8 mouse cellular contexts compared by ENCODE assay signal in genomic region chr2:164879228-164879567, GRCm38 (mm10). TPM values are rescaled to one million over a fixed set of nuclear protein-coding genes. Genes with fewer than 3 reads are reported as not detected.
DNase-seq lines count a peak whose midpoint lies in the region; ATAC-seq and TF ChIP-seq lines count a peak whose summit lies in the region.

Pcif1 (plus strand) TSS chr2:164879304.

- H3K4me2 ChIP-seq in forebrain, embryonic 13.5 days: peak within 1 kb of the TSS; percentile 98
- H3K4me2 ChIP-seq in heart, postnatal 0 days (ENCODE audit: low read depth, low read length): peak within 1 kb of the TSS; percentile 94
- peak within 1 kb of the TSS; percentile 88 for H3K4me2 ChIP-seq in liver, embryonic 15.5 days
- peak within 1 kb of the TSS; percentile 82 for H3K4me2 ChIP-seq in neural tube, embryonic 11.5 days (ENCODE audit: low read depth)
- H3K4me2 ChIP-seq in stomach, postnatal 0 days (replicated peaks; ENCODE audit: low read depth): peak within 1 kb of the TSS; percentile 97

- no peak for TF ChIP-seq CTCF in E14TG2a.4 (conservative IDR thresholded peaks at IDR 0.05; ENCODE audit: low read length)
- TF ChIP-seq CTCF in heart, postnatal 0 days (IDR thresholded peaks at IDR 0.05; ENCODE audit: low read depth): no peak
- TF ChIP-seq CTCF in stomach, postnatal 0 days (IDR thresholded peaks at IDR 0.05; ENCODE audit: low read depth): no peak

- peaks cover 72% of the 10 kb centered on the region for H3K4me1 ChIP-seq in E14TG2a.4 (replicated peaks; ENCODE audit: low read depth, low read length)
- peaks cover 33% of the 10 kb centered on the region for H3K4me1 ChIP-seq in forebrain, embryonic 13.5 days
- H3K4me1 ChIP-seq in heart, postnatal 0 days (ENCODE audit: control insufficient read depth, insufficient read depth): peaks cover 27% of the 10 kb centered on the region
- H3K4me1 ChIP-seq in liver, embryonic 15.5 days (replicated peaks): peaks cover 38% of the 10 kb centered on the region
- H3K4me1 ChIP-seq in neural tube, embryonic 11.5 days (ENCODE audit: control insufficient read depth, insufficient read depth, low read length): peaks cover 14% of the 10 kb centered on the region
- H3K4me1 ChIP-seq in stomach, postnatal 0 days (replicated peaks; ENCODE audit: control insufficient read depth, insufficient read depth): peaks cover 3% of the 10 kb centered on the region; the same call in 1 of the 2 replicates

- peaks cover 27% of the 10 kb centered on the region for H3K36me3 ChIP-seq in E14TG2a.4 (ENCODE audit: insufficient read depth, low read length)
- H3K36me3 ChIP-seq in forebrain, embryonic 13.5 days (ENCODE audit: poor library complexity, severe bottlenecking): peaks cover 24% of the 10 kb centered on the region
- peaks cover 22% of the 10 kb centered on the region for H3K36me3 ChIP-seq in heart, postnatal 0 days (replicated peaks; ENCODE audit: control insufficient read depth, insufficient read depth, low read length)
- peaks cover 18% of the 10 kb centered on the region for H3K36me3 ChIP-seq in liver, embryonic 15.5 days (replicated peaks)
- peaks cover under 1% of the 10 kb centered on the region; the same call in 1 of the 2 replicates for H3K36me3 ChIP-seq in neural tube, embryonic 11.5 days (ENCODE audit: control insufficient read depth, insufficient read depth, low read length)
- H3K36me3 ChIP-seq in stomach, postnatal 0 days (ENCODE audit: control insufficient read depth, insufficient read depth, low read length): peaks cover 6% of the 10 kb centered on the region

- peak within 1 kb of the TSS; percentile 100 for H3K9ac ChIP-seq in forebrain, embryonic 13.5 days
- H3K9ac ChIP-seq in heart, postnatal 0 days (replicated peaks; ENCODE audit: low read depth, low read length): peak within 1 kb of the TSS; percentile 100
- H3K9ac ChIP-seq in liver, embryonic 15.5 days: peak within 1 kb of the TSS; percentile 100
- H3K9ac ChIP-seq in neural tube, embryonic 11.5 days (ENCODE audit: low read length): peak within 1 kb of the TSS; percentile 100
- H3K9ac ChIP-seq in stomach, postnatal 0 days (ENCODE audit: low read length): peak within 1 kb of the TSS; percentile 100

- no peaks in the 10 kb centered on the region for H3K9me3 ChIP-seq in E14TG2a.4 (ENCODE audit: low read length)
- H3K9me3 ChIP-seq in forebrain, embryonic 13.5 days (replicated peaks): no peaks in the 10 kb centered on the region
- no peaks in the 10 kb centered on the region for H3K9me3 ChIP-seq in heart, postnatal 0 days (replicated peaks; ENCODE audit: control insufficient read depth, low read length)
- no peaks in the 10 kb centered on the region for H3K9me3 ChIP-seq in liver, embryonic 15.5 days (replicated peaks)
- no peaks in the 10 kb centered on the region for H3K9me3 ChIP-seq in neural tube, embryonic 11.5 days (ENCODE audit: control insufficient read depth, low read length)
- H3K9me3 ChIP-seq in stomach, postnatal 0 days (ENCODE audit: control insufficient read depth, low read length): no peaks in the 10 kb centered on the region

- TF ChIP-seq EP300 in heart, postnatal 0 days (IDR thresholded peaks at IDR 0.05; ENCODE audit: low read depth): no peak
- TF ChIP-seq EP300 in stomach, postnatal 0 days (optimal IDR thresholded peaks at IDR 0.05): peak; percentile 24

- peak within 1 kb of the TSS; percentile 96 for H3K4me3 ChIP-seq in E14TG2a.4 (replicated peaks; ENCODE audit: low read length)
- peak within 1 kb of the TSS; percentile 90 for H3K4me3 ChIP-seq in forebrain, embryonic 13.5 days
- peak within 1 kb of the TSS; percentile 92 for H3K4me3 ChIP-seq in heart, postnatal 0 days (ENCODE audit: low read depth, low read length)
- peak within 1 kb of the TSS; percentile 99 for H3K4me3 ChIP-seq in liver, embryonic 15.5 days (replicated peaks)
- peak within 1 kb of the TSS; percentile 94 for H3K4me3 ChIP-seq in neural tube, embryonic 11.5 days (ENCODE audit: low read depth, low read length)
- peak within 1 kb of the TSS; percentile 98 for H3K4me3 ChIP-seq in stomach, postnatal 0 days (ENCODE audit: low read depth, low read length)

- peak within 1 kb of the TSS; percentile 100 for H3K27ac ChIP-seq in forebrain, embryonic 13.5 days
- H3K27ac ChIP-seq in heart, postnatal 0 days (ENCODE audit: low read depth): peak within 1 kb of the TSS; percentile 100
- H3K27ac ChIP-seq in liver, embryonic 15.5 days (replicated peaks): peak within 1 kb of the TSS; percentile 95
- H3K27ac ChIP-seq in neural tube, embryonic 11.5 days (ENCODE audit: low read depth, low read length): peak within 1 kb of the TSS; percentile 100
- H3K27ac ChIP-seq in stomach, postnatal 0 days (replicated peaks): peak within 1 kb of the TSS; percentile 100

- under 1% methylated on average over 38 of the region's 40 CpGs for WGBS in forebrain, embryonic 13.5 days
- WGBS in heart, postnatal 0 days: under 1% methylated on average over 39 of the region's 40 CpGs
- 0% methylated on average over 40 of the region's 40 CpGs for whole genome bisulfite sequencing in liver, embryonic 15.5 days (ENCODE audit: insufficient replicate concordance)
- 0% methylated on average over 39 of the region's 40 CpGs for WGBS in neural tube, embryonic 11.5 days
- WGBS in stomach, postnatal 0 days: 0% methylated on average over 34 of the region's 40 CpGs

- DNase-seq in c-Kit-positive CD71-positive TER-119-positive erythroid progenitor cells, embryonic 14.5 days (ENCODE audit: low spot score): peak; percentile 87
- DNase-seq in heart, postnatal 0 days (ENCODE audit: low spot score): peak; percentile 72
- peak; percentile 94 to 96 for DNase-seq in kidney, postnatal 4 days
- peak; percentile 95 for DNase-seq in neural tube, embryonic 11.5 days (ENCODE audit: low spot score)
- DNase-seq in stomach, postnatal 0 days (ENCODE audit: low spot score): peak; percentile 92

- ATAC-seq in forebrain, embryonic 13.5 days: peak; percentile 88
- ATAC-seq in heart, postnatal 0 days (ENCODE audit: insufficient read depth, low read depth): peak; percentile 86
- peak; percentile 83 for ATAC-seq in liver, embryonic 15.5 days (ENCODE audit: insufficient read depth)
- peak; percentile 78 for ATAC-seq in neural tube, embryonic 11.5 days (ENCODE audit: insufficient read depth, low FRiP score, low TSS enrichment)
- peak; percentile 84 for ATAC-seq in stomach, postnatal 0 days (ENCODE audit: low FRiP score, low TSS enrichment)

- H3K27me3 ChIP-seq in E14TG2a.4 (ENCODE audit: insufficient read depth, low read length): no peaks in the 10 kb centered on the region
- H3K27me3 ChIP-seq in forebrain, embryonic 13.5 days: no peaks in the 10 kb centered on the region
- no peaks in the 10 kb centered on the region for H3K27me3 ChIP-seq in heart, postnatal 0 days (ENCODE audit: control insufficient read depth, insufficient read depth, low read length)
- H3K27me3 ChIP-seq in liver, embryonic 15.5 days: no peaks in the 10 kb centered on the region
- H3K27me3 ChIP-seq in neural tube, embryonic 11.5 days (ENCODE audit: control insufficient read depth, insufficient read depth, low read length): no peaks in the 10 kb centered on the region
- H3K27me3 ChIP-seq in stomach, postnatal 0 days (ENCODE audit: control insufficient read depth, insufficient read depth, low read length): no peaks in the 10 kb centered on the region

RNA-seq across cellular contexts. Expression of gene Pcif1, which starts in this region (rescaled TPM):
- polyA plus RNA-seq in forebrain, embryonic 13.5 days (2015; fragmentation: Nextera tagmentation; extraction: Ambion mirVana): 101 and 107 TPM in 2 replicates
- 51.8 and 63.6 TPM in 2 replicates for total RNA-seq in heart, postnatal 0 days (2014; rRNA removed; ENCODE audit: low replicate concordance)
- 50.6 and 54.2 TPM in 2 replicates for polyA plus RNA-seq in heart, postnatal 0 days (2015; fragmentation: Nextera tagmentation; extraction: Ambion mirVana)
- 38.3 and 40.7 TPM in 2 replicates for polyA plus RNA-seq in liver, embryonic 15.5 days (2015; fragmentation: Nextera tagmentation; extraction: Ambion mirVana)
- polyA plus RNA-seq in neural tube, embryonic 11.5 days (2014; fragmentation: Nextera tagmentation; extraction: Ambion mirVana): 68.0 and 76.6 TPM in 2 replicates
- 49.2 and 51.4 TPM in 2 replicates for polyA plus RNA-seq in stomach, postnatal 0 days (2015; fragmentation: Nextera tagmentation; extraction: Ambion mirVana)

Comparison
In these comparisons a context has a peak if more than half of its experiments do, and no peak if none do; other contexts are left out.
1. Peak in every context shown above with its lines: DNase-seq, ATAC-seq, H3K4me3 ChIP-seq and H3K27ac ChIP-seq.